Mouse (Mus musculus) B cell, adult 62 days (primary cell): ENCODE measurements around the gene Ushbp1. TPM values are rescaled to one million over a fixed set of nuclear protein-coding genes. Genes with fewer than 3 reads are reported as not detected.

Experiments used
- total RNA-seq: library from RNA; stranded (reverse); gene quantifications from 4 replicates; pipeline ENCODE4 v1.2.4, GENCODE M21; 2023

The Ushbp1 gene
- total RNA-seq: not detected in 4 replicates

GRCm38 (mm10) chr8:71395629-71396028 lies at the start of gene Ushbp1:
TSS of gene Ushbp1 (minus strand) at chr8:71395802.

GRCm38 (mm10) chr8:71405401-71406098 lies 9.9 kb upstream of the Ushbp1 start, which contains the start of gene Ankle1:
TSS of gene Ankle1 (plus strand) at chr8:71406010.

GRCm38 (mm10) chr8:71396639-71397305 lies 1.2 kb upstream of the Ushbp1 start, which contains the start of gene Babam1:
TSS of gene Babam1 (plus strand) at chr8:71396861.

GRCm38 (mm10) chr8:71381421-71381970 lies 14.1 kb downstream of the Ushbp1 start, which contains the start of gene Nr2f6:
TSS of gene Nr2f6 (minus strand) at chr8:71381960.

GRCm38 (mm10) chr8:71371236-71371848 lies 24.3 kb downstream of the Ushbp1 start, which contains the start of gene Ocel1:
TSS of gene Ocel1 (plus strand) at chr8:71371298.

GRCm38 (mm10) chr8:71366771-71367528 lies 28.7 kb downstream of the Ushbp1 start, which contains the start of gene Use1:
TSS of gene Use1 (plus strand) at chr8:71366848.

Other genes starting within 250 kb of the Ushbp1 start
- 101 to 110 TPM (median 107 TPM) in 4 replicates for gene Myo9b, start 123.1 kb downstream of the Ushbp1 start, total RNA-seq
- 20.3 to 26.3 TPM (median 22.7 TPM) in 4 replicates for gene Haus8, start 122.9 kb downstream of the Ushbp1 start, total RNA-seq
- 279 to 295 TPM (median 290 TPM) in 4 replicates for gene Use1, start 29.0 kb downstream of the Ushbp1 start, total RNA-seq
- 16.4 to 24.5 TPM (median 23.0 TPM) in 4 replicates for gene Ocel1, start 24.5 kb downstream of the Ushbp1 start, total RNA-seq
- 12.5 to 15.7 TPM (median 13.8 TPM) in 4 replicates for gene Nr2f6, start 13.8 kb downstream of the Ushbp1 start, total RNA-seq
- gene Babam1, start 1.1 kb upstream of the Ushbp1 start, total RNA-seq: 86.1 to 104 TPM (median 93.2 TPM) in 4 replicates
- gene Ankle1, start 10.2 kb upstream of the Ushbp1 start, total RNA-seq: 0.39 to 1.6 TPM (median 0.60 TPM) in 4 replicates
- 12.0 to 14.3 TPM (median 12.5 TPM) in 4 replicates for gene Abhd8, start 67.9 kb upstream of the Ushbp1 start, total RNA-seq
- gene Mrpl34, start 69.2 kb upstream of the Ushbp1 start, total RNA-seq: 28.3 to 38.5 TPM (median 35.1 TPM) in 4 replicates
- gene Dda1, start 73.4 kb upstream of the Ushbp1 start, total RNA-seq: 100 to 118 TPM (median 108 TPM) in 4 replicates
- 11.7 to 13.0 TPM (median 12.1 TPM) in 4 replicates for gene Ano8, start 90.2 kb upstream of the Ushbp1 start, total RNA-seq
- gene Gtpbp3, start 92.3 kb upstream of the Ushbp1 start, total RNA-seq: 14.6 to 19.6 TPM (median 17.3 TPM) in 4 replicates
- 0.49 TPM in 1 of 4 replicates, not detected in the others for gene Plvap, start 116.0 kb upstream of the Ushbp1 start, total RNA-seq
- gene Ccdc194, start 129.9 kb upstream of the Ushbp1 start, total RNA-seq: not detected in 4 replicates
- 22.0 to 39.0 TPM (median 26.1 TPM) in 4 replicates for gene Bst2, start 141.7 kb upstream of the Ushbp1 start, total RNA-seq
- gene Mvb12a, start 147.1 kb upstream of the Ushbp1 start, total RNA-seq: 33.7 to 43.0 TPM (median 40.6 TPM) in 4 replicates
- gene Tmem221, start 163.1 kb upstream of the Ushbp1 start, total RNA-seq: not detected in 4 replicates
- not detected in 4 replicates for gene Nxnl1, start 170.8 kb upstream of the Ushbp1 start, total RNA-seq
- 9.7 to 12.1 TPM (median 11.2 TPM) in 4 replicates for gene Slc27a1, start 173.1 kb upstream of the Ushbp1 start, total RNA-seq
- 96.6 to 107 TPM (median 102 TPM) in 4 replicates for gene Pgls, start 196.4 kb upstream of the Ushbp1 start, total RNA-seq
- 102 to 133 TPM (median 110 TPM) in 4 replicates for gene Fam129c, start 201.8 kb upstream of the Ushbp1 start, total RNA-seq
- 104 to 123 TPM (median 109 TPM) in 4 replicates for gene Colgalt1, start 215.2 kb upstream of the Ushbp1 start, total RNA-seq